Mouse (Mus musculus) ES-E14 (cell line): Measurements from ENCODE around the gene Gpsm3. TPM values are rescaled to one million over a fixed set of nuclear protein-coding genes. Genes with fewer than 3 reads are reported as not detected.

Experiments used
- DNase-seq: peaks from one replicate; pipeline ENCODE4 v3.0.0-alpha.2; 2013; ENCODE audit warnings: low read depth, low spot score
- H3K27ac ChIP-seq: 2 replicates; pipeline ENCODE4 v1.5.1; 2012; ENCODE audit warnings: low read depth, mild to moderate bottlenecking, low read length, moderate library complexity, mixed read lengths; ENCODE audit not compliant: poor library complexity, insufficient read depth, severe bottlenecking
- H3K36me3 ChIP-seq: 2 replicates; pipeline ENCODE4 v1.6.1; 2012; ENCODE audit warnings: mild to moderate bottlenecking, low read length, moderate library complexity, mixed read lengths; ENCODE audit not compliant: control insufficient read depth, poor library complexity, insufficient read depth, severe bottlenecking
- H3K4me1 ChIP-seq, 2 experiments: fragments of 150-350 bp in 1 of 2; sonication (generic) in 1 of 2; 2 replicates each; pipeline ENCODE4 v1.6.1; 2012; ENCODE audit warnings: low read length in 2 of 2, mild to moderate bottlenecking in 1 of 2, mixed read lengths in 1 of 2; ENCODE audit not compliant: control insufficient read depth in 2 of 2, insufficient read depth in 2 of 2, poor library complexity in 1 of 2
- H3K4me3 ChIP-seq, 2 experiments: fragments of 150-350 bp in 1 of 2; sonication (generic) in 1 of 2; 2 replicates each; pipeline ENCODE4 v1.5.1; 2012; ENCODE audit warnings: low read length in 2 of 2, low read depth in 1 of 2, mild to moderate bottlenecking in 1 of 2, mixed read lengths in 1 of 2; ENCODE audit not compliant: insufficient read depth in 1 of 2, poor library complexity in 1 of 2, severe bottlenecking in 1 of 2
- H3K9ac ChIP-seq: 2 replicates; pipeline ENCODE4 v1.6.1; 2012; ENCODE audit warnings: low read depth, mild to moderate bottlenecking, low read length, mixed read lengths; ENCODE audit not compliant: poor library complexity, insufficient read depth, severe bottlenecking
- H3K9me3 ChIP-seq: fragments of 150-350 bp; sonication (generic); 2 replicates; pipeline ENCODE4 v1.6.1; 2012; ENCODE audit warnings: low read depth, mild to moderate bottlenecking, low read length; ENCODE audit not compliant: control insufficient read depth, insufficient read depth
- CHD2 ChIP-seq: IDR thresholded peaks from 2 replicates; pipeline ENCODE4 v1.6.1; 2014; ENCODE audit warnings: mild to moderate bottlenecking, low read depth, low read length, inconsistent platforms
- HCFC1 ChIP-seq: IDR thresholded peaks from 2 replicates; pipeline ENCODE4 v1.6.1; 2012; ENCODE audit warnings: low read length, inconsistent platforms, borderline replicate concordance; ENCODE audit not compliant: insufficient read depth
- MAFK ChIP-seq: IDR thresholded peaks from 2 replicates; pipeline ENCODE4 v1.6.1; 2014; ENCODE audit warnings: mild to moderate bottlenecking, low read depth, low read length, inconsistent platforms; ENCODE audit not compliant: insufficient read depth
- ZC3H11A ChIP-seq: IDR thresholded peaks from 2 replicates; pipeline ENCODE4 v1.6.1; 2012; ENCODE audit warnings: low read depth, mild to moderate bottlenecking, inconsistent platforms, low read length, borderline replicate concordance
- ZNF384 ChIP-seq: IDR thresholded peaks from 2 replicates; pipeline ENCODE4 v1.6.1; 2012; ENCODE audit warnings: low read depth, low read length, inconsistent platforms
- in situ Hi-C, 2 experiments: fragments of 600-800 bp; cut with MboI; formaldehyde crosslinking; loops; one replicate each; pipeline ENCODE4 v1.15.1; 2025; ENCODE audit warnings: low sequenced_read_pairs in 2 of 2, inconsistent platforms in 1 of 2; ENCODE audit not compliant: unreplicated experiment in 2 of 2
- total RNA-seq: library from RNA; depleted of rRNA; stranded (reverse); fragments of 300-350 nt; gene quantifications from 2 replicates; pipeline ENCODE4 v1.2.3, GENCODE M21; 2012

The Gpsm3 gene
- total RNA-seq, 1 experiment = 5.8 TPM

DNA sequence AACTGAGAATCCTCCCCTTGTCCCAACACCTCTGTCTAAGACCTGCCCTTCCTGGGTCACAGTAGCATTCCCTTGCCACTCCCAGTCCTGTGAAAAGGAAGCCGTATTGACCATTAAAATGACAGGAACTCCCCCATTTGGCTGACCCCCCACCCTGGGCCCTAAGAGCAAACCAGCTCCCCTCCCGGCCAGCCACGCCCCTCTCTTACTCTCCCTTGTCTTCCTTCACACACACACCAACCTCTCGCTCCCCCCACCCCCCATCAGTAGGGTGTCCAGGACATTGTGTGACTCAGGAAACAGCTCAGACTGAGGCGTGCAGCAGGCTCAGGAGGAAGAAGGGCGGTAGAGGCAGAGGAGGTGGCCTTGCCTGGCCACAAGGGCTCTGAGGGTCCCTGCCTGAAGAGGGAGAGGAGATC lies 25.6 kb upstream of the Gpsm3 start, which contains the start of gene Notch4:
Notch4 (plus strand) TSS at position 266 of the 419 bp plus-strand sequence.
- DNase-seq = peak; percentile 82
- TF ChIP-seq ZC3H11A = no peak
- no peak for TF ChIP-seq ZNF384
- no peak for TF ChIP-seq MAFK
- TF ChIP-seq CHD2 = no peak
- no peak for TF ChIP-seq HCFC1

GRCm38 (mm10) chr17:34564796-34565195 lies 24.8 kb upstream of the Gpsm3 start:
- H3K9ac ChIP-seq = peak overlapping the region; percentile 42; the same call in 1 of the 2 replicates
- DNase-seq = no peak
- no peak overlapping the region for H3K27ac ChIP-seq
- peak overlapping the region; percentile 37 to 53; a peak in 3 of 4 replicates for H3K4me3 ChIP-seq
- H3K4me1 ChIP-seq = peaks cover 16 to 30% of the 10 kb centered on the region in 2 experiments
- no peaks in the 10 kb centered on the region for H3K9me3 ChIP-seq
- TF ChIP-seq ZC3H11A (no peak), HCFC1 (no peak), MAFK (no peak), CHD2 (no peak), ZNF384 (no peak)
- peaks cover 2% of the 10 kb centered on the region; the same call in 1 of the 2 replicates for H3K36me3 ChIP-seq
- in situ Hi-C loops = no loop called here

More for the DNA sequence above, 25.6 kb upstream of the Gpsm3 start, which contains the start of gene Notch4:
- Histone ChIP-seq H3K36me3 (peaks cover 2% of the 10 kb centered on the region; the same call in 1 of the 2 replicates), H3K4me3 (peak within 1 kb of the TSS; percentile 37 to 53), H3K27ac (peak within 1 kb of the TSS; percentile 59), H3K4me1 (peaks cover 16 to 32% of the 10 kb centered on the region in 2 experiments), H3K9ac (peak within 1 kb of the TSS; percentile 57), H3K9me3 (no peaks in the 10 kb centered on the region)
- in situ Hi-C loops = no loop called here

- Histone ChIP-seq H3K4me3 (no peak overlapping the region), H3K9ac (no peak overlapping the region), H3K9me3 (no peaks in the 10 kb centered on the region), H3K36me3 (peaks cover 2% of the 10 kb centered on the region; the same call in 1 of the 2 replicates), H3K4me1 (peaks cover 9 to 20% of the 10 kb centered on the region in 2 experiments), H3K27ac (no peak overlapping the region)
- no peak for TF ChIP-seq CHD2
- no peak for TF ChIP-seq ZC3H11A
- no peak for TF ChIP-seq ZNF384
- in situ Hi-C loops = no loop called here
- DNase-seq = no peak
Measured at GRCm38 (mm10) chr17:34567311-34567710, 22.3 kb upstream of the Gpsm3 start.

GRCm38 (mm10) chr17:34568421-34568820 lies 21.2 kb upstream of the Gpsm3 start:
- in situ Hi-C loops = no loop called here
- Histone ChIP-seq H3K36me3 (peaks cover 2% of the 10 kb centered on the region; the same call in 1 of the 2 replicates), H3K27ac (no peak overlapping the region), H3K9me3 (no peaks in the 10 kb centered on the region), H3K4me3 (no peak overlapping the region), H3K9ac (no peak overlapping the region), H3K4me1 (peaks cover 5 to 17% of the 10 kb centered on the region in 2 experiments; a peak in 3 of 4 replicates)
- TF ChIP-seq CHD2 = no peak
- TF ChIP-seq HCFC1 = no peak
- no peak for DNase-seq

DNA sequence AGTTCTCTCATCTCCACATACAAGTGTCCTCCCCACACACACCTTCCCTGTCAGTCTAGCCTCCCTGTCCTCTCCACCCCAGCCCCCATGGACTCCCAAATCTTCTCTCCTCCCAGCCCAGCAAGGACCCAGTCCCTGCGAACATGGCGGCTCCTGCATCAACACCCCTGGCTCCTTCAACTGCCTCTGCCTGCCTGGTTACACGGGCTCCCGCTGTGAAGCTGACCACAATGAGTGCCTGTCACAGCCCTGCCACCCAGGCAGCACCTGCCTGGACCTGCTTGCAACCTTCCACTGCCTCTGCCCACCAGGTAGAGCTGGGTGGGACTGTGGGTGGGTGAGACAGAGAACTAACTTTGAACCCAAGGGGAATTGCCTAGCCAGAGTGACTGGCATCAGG lies 19.7 kb upstream of the Gpsm3 start:
- Histone ChIP-seq H3K9ac (no peak overlapping the region; the same call in 1 of the 2 replicates), H3K4me3 (no peak overlapping the region), H3K27ac (no peak overlapping the region), H3K36me3 (peaks cover 2% of the 10 kb centered on the region; the same call in 1 of the 2 replicates), H3K4me1 (peaks cover 2 to 11% of the 10 kb centered on the region in 2 experiments; a peak in 1 of 4 replicates), H3K9me3 (no peaks in the 10 kb centered on the region)
- DNase-seq = no peak
- in situ Hi-C loops = no loop called here
- TF ChIP-seq HCFC1 (no peak), CHD2 (no peak), ZC3H11A (no peak), MAFK (no peak), ZNF384 (no peak)
